Comparison of ENCODE assay signal across 8 mouse cellular contexts in the genomic region with DNA sequence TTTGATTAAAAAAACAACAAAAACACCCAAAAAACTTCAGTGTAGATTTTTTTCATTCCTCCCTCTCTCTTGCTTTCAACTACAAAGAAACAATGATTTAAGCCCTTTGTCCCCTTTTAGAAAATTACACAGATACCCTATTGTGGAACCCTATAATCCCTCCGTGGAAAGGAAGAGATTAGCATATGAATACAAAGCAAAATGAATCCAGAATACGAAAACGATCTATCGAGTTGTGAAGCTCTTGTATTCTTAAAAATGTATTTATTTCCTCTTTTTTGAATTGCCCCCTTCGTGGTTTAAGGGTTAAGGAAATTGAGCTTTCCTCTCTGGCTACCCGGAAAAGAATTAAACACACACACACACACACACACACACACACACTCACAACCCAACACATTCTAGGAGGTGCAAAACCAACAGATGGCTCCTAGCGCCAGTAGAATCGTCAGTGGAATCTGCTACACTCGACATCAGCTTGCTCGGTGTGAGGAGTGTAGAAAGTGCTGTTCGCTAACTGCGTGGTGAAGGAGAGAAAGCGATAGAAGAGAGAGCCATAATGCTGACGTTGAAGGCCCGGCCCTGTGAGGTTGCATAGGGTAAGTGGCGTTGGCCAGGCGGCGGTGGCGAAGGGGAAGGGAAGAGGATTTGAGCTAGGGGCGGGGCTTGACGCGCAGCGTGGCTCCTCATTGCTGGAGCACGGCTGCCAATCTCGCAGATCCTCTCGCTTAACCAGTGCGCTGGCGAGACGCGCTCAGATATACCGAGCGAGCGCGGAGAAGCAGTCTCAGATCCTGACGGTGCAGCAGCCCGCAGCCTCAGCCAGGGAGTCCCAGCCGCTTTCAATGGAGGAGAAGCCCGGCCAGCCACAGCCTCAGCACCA. TPM values are rescaled to one million over a fixed set of nuclear protein-coding genes. Genes with fewer than 3 reads are reported as not detected.
A peak's percentile ranks its signal among the peaks of the same experiment; 100 is the strongest.
DNase-seq lines count a peak whose midpoint lies in the region; ATAC-seq and TF ChIP-seq lines count a peak whose summit lies in the region.

Nufip2 (plus strand) TSS at position 773 of the 883 bp plus-strand sequence.

- peaks cover 21% of the 10 kb centered on the region for H3K36me3 ChIP-seq in hindbrain, embryonic 10.5 days
- no peaks in the 10 kb centered on the region for H3K36me3 ChIP-seq in lung, postnatal 0 days (ENCODE audit: insufficient read depth, low read length)

- peak within 1 kb of the TSS; percentile 99 for H3K27ac ChIP-seq in hindbrain, embryonic 10.5 days
- peak within 1 kb of the TSS; percentile 100 for H3K27ac ChIP-seq in lung, postnatal 0 days (ENCODE audit: low read length)

- ATAC-seq in frontal cortex, adult (ENCODE audit: low TSS enrichment) = peak; percentile 98
- ATAC-seq in lung, postnatal 0 days = peak; percentile 97

- peak within 1 kb of the TSS; percentile 98 for H3K4me3 ChIP-seq in hindbrain, embryonic 10.5 days
- peak within 1 kb of the TSS; percentile 99 for H3K4me3 ChIP-seq in lung, postnatal 0 days (ENCODE audit: low read depth, low read length)

- WGBS in hindbrain, embryonic 10.5 days = under 1% methylated on average over 38 of the region's 38 CpGs
- under 1% methylated on average over 37 of the region's 38 CpGs for WGBS in lung, postnatal 0 days

- no peak; the same call in 1 of the 2 replicates for TF ChIP-seq CTCF in lung, postnatal 0 days (IDR thresholded peaks at IDR 0.05)

- H3K4me1 ChIP-seq in hindbrain, embryonic 10.5 days (replicated peaks) = peaks cover 18% of the 10 kb centered on the region
- H3K4me1 ChIP-seq in lung, postnatal 0 days (ENCODE audit: insufficient read depth, low read depth, low read length) = peaks cover 5% of the 10 kb centered on the region; the same call in 1 of the 2 replicates

- H3K9me3 ChIP-seq in hindbrain, embryonic 10.5 days = no peaks in the 10 kb centered on the region
- no peaks in the 10 kb centered on the region for H3K9me3 ChIP-seq in lung, postnatal 0 days (ENCODE audit: low read length)

- peak within 1 kb of the TSS; percentile 63 for H3K4me2 ChIP-seq in lung, postnatal 0 days (replicated peaks; ENCODE audit: low read depth, low read length)

- peak within 1 kb of the TSS; percentile 98 for H3K9ac ChIP-seq in lung, postnatal 0 days (replicated peaks; ENCODE audit: low read depth)

- DNase-seq in MN1 (ENCODE audit: low spot score) = peak; percentile 99
- DNase-seq in cerebellum, adult 9-10 months = peak; percentile 100
- DNase-seq in hindbrain, embryonic 10.5 days (ENCODE audit: low spot score) = peak; percentile 99
- DNase-seq in layer of hippocampus, adult 9-11 months = peak; percentile 99
- peak; percentile 100 for DNase-seq in lung, postnatal 0 days (ENCODE audit: low spot score)
- DNase-seq in ovary, postnatal 14 days (ENCODE audit: low spot score) = peak; percentile 98
- DNase-seq in thymus, postnatal 14 days = peak; percentile 100

- H3K27me3 ChIP-seq in hindbrain, embryonic 10.5 days (ENCODE audit: insufficient read depth, poor library complexity, severe bottlenecking) = no peaks in the 10 kb centered on the region
- H3K27me3 ChIP-seq in lung, postnatal 0 days (replicated peaks; ENCODE audit: insufficient read depth, low read length) = no peaks in the 10 kb centered on the region

- no peak for TF ChIP-seq EP300 in lung, postnatal 0 days (IDR thresholded peaks at IDR 0.05)

RNA-seq across cellular contexts. Expression of gene Nufip2, which starts in this region (rescaled TPM):
- polyA plus RNA-seq in hindbrain, embryonic 10.5 days (2016; fragmentation: Nextera tagmentation; extraction: Ambion mirVana) = 3.6 and 3.7 TPM in 2 replicates
- 4.1 and 5.2 TPM in 2 replicates for polyA plus RNA-seq in lung, postnatal 0 days (2015; fragmentation: Nextera tagmentation; extraction: Ambion mirVana)

Comparison
In these comparisons a context has a peak if more than half of its experiments do, and no peak if none do; other contexts are left out.
1. Peak in every context shown above with its lines: DNase-seq, ATAC-seq, H3K4me3 ChIP-seq and H3K27ac ChIP-seq.